Mouse (Mus musculus): ENCODE data around the gene Dlgap1. TPM values are rescaled to one million over a fixed set of nuclear protein-coding genes. Genes with fewer than 3 reads are reported as not detected.

Gene Dlgap1
- polyA plus RNA-seq, 1 experiment from 2014 or later: 3.5 TPM

GRCm38 (mm10) chr17:70272125-70272524, 303.3 kb downstream of the Dlgap1 start:
- Histone ChIP-seq H3K4me3 (ENCODE audit: low read length) (no peak overlapping the region), H3K4me1 (ENCODE audit: insufficient read depth, low read length) (no peaks in the 10 kb centered on the region), H3K27me3 (ENCODE audit: insufficient read depth, low read length) (no peaks in the 10 kb centered on the region), H3K9ac (replicated peaks; ENCODE audit: low read length) (no peak overlapping the region), H3K9me3 (ENCODE audit: low read length) (no peaks in the 10 kb centered on the region), H3K27ac (ENCODE audit: low read length) (no peak overlapping the region), H3K36me3 (ENCODE audit: insufficient read depth, low read length) (no peaks in the 10 kb centered on the region), H3K4me2 (replicated peaks; ENCODE audit: low read depth, low read length) (no peak overlapping the region)
- WGBS: 81% methylated on average over 2 of the region's 2 CpGs
- ATAC-seq (ENCODE audit: low FRiP score, low TSS enrichment): no peak

DNA sequence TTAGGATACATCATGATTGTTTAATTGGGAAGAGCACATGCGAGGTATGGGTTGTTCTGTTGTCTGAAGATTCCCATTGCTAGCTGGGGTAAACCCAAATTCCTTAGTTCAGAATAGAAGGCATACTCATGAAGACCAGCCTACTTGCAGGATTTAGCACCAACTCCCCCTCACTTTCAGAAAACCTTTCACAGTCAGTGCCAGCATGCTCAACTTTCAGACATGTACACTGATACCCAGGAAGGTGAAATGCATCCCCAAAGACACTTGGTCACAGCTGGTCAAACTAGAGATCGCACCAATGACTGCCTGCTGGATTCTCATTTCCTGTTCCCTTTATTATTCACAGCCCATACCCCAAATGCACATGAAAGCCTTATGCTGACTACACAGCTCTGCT, 318.8 kb downstream of the Dlgap1 start:
- 0 out of 2 replicates have a peak, but pooled peaks have one; percentile 39 for ATAC-seq (ENCODE audit: low FRiP score, low TSS enrichment)
- no peak overlapping the region for H3K4me3 ChIP-seq (ENCODE audit: low read length)
- no peaks in the 10 kb centered on the region for H3K4me1 ChIP-seq (ENCODE audit: insufficient read depth, low read length)
- no peaks in the 10 kb centered on the region for H3K36me3 ChIP-seq (ENCODE audit: insufficient read depth, low read length)
- H3K9ac ChIP-seq (replicated peaks; ENCODE audit: low read length): no peak overlapping the region
- H3K27me3 ChIP-seq (ENCODE audit: insufficient read depth, low read length): no peaks in the 10 kb centered on the region
- H3K9me3 ChIP-seq (ENCODE audit: low read length): no peaks in the 10 kb centered on the region
- no peak overlapping the region for H3K27ac ChIP-seq (ENCODE audit: low read length)
- 67% methylated on average over 2 of the region's 2 CpGs for WGBS
- no peak overlapping the region for H3K4me2 ChIP-seq (replicated peaks; ENCODE audit: low read depth, low read length)

- Histone ChIP-seq H3K4me2 (replicated peaks; ENCODE audit: low read depth, low read length) (no peak overlapping the region), H3K9ac (replicated peaks; ENCODE audit: low read length) (no peak overlapping the region), H3K4me3 (ENCODE audit: low read length) (no peak overlapping the region), H3K36me3 (ENCODE audit: insufficient read depth, low read length) (no peaks in the 10 kb centered on the region), H3K27me3 (ENCODE audit: insufficient read depth, low read length) (no peaks in the 10 kb centered on the region), H3K27ac (ENCODE audit: low read length) (no peak overlapping the region), H3K4me1 (ENCODE audit: insufficient read depth, low read length) (no peaks in the 10 kb centered on the region), H3K9me3 (ENCODE audit: low read length) (no peaks in the 10 kb centered on the region)
- 84% methylated on average over 7 of the region's 7 CpGs for WGBS
- no peak for ATAC-seq (ENCODE audit: low FRiP score, low TSS enrichment)
These were observed 325.2 kb downstream of the Dlgap1 start for GRCm38 (mm10) chr17:70294106-70294505.

GRCm38 (mm10) chr17:70301941-70302478, 333.1 kb downstream of the Dlgap1 start:
- H3K36me3 ChIP-seq (ENCODE audit: insufficient read depth, low read length): no peaks in the 10 kb centered on the region
- no peaks in the 10 kb centered on the region for H3K4me1 ChIP-seq (ENCODE audit: insufficient read depth, low read length)
- no peaks in the 10 kb centered on the region for H3K27me3 ChIP-seq (ENCODE audit: insufficient read depth, low read length)
- WGBS: 74% methylated on average over 9 of the region's 9 CpGs
- H3K4me2 ChIP-seq (replicated peaks; ENCODE audit: low read depth, low read length): no peak overlapping the region
- H3K27ac ChIP-seq (ENCODE audit: low read length): no peak overlapping the region
- no peak for ATAC-seq (ENCODE audit: low FRiP score, low TSS enrichment)
- no peak overlapping the region for H3K4me3 ChIP-seq (ENCODE audit: low read length)
- H3K9me3 ChIP-seq (ENCODE audit: low read length): no peaks in the 10 kb centered on the region
- H3K9ac ChIP-seq (replicated peaks; ENCODE audit: low read length): no peak overlapping the region

- no peaks in the 10 kb centered on the region for H3K36me3 ChIP-seq (ENCODE audit: insufficient read depth, low read length)
- ATAC-seq (ENCODE audit: low FRiP score, low TSS enrichment): no peak
- H3K4me2 ChIP-seq (replicated peaks; ENCODE audit: low read depth, low read length): no peak overlapping the region
- no peak overlapping the region for H3K9ac ChIP-seq (replicated peaks; ENCODE audit: low read length)
- 90% methylated on average over 2 of the region's 2 CpGs for WGBS
- no peaks in the 10 kb centered on the region for H3K9me3 ChIP-seq (ENCODE audit: low read length)
- no peaks in the 10 kb centered on the region for H3K27me3 ChIP-seq (ENCODE audit: insufficient read depth, low read length)
- no peak overlapping the region for H3K27ac ChIP-seq (ENCODE audit: low read length)
- H3K4me3 ChIP-seq (ENCODE audit: low read length): no peak overlapping the region
- no peaks in the 10 kb centered on the region for H3K4me1 ChIP-seq (ENCODE audit: insufficient read depth, low read length)
These were observed 333.8 kb downstream of the Dlgap1 start for GRCm38 (mm10) chr17:70302656-70303055.

DNA sequence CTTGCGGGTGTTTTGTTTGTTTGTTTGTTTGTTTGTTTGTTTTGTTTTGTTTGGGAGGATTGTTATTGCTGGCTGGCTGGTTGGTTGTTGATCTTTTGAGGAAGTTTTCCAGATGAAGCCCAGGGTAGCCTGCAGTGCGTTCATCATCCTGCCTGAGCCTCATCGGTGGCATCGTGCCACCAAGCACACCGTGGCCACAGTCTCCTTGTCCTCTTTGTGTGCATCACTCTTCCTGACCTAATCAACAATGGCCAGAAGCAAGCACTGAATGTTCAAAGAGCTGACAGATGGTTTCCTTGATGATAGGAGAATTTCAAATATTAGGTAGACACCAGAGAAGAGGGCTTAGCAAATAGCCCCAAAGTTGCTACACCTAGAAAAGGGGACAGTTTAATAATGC, 336.1 kb downstream of the Dlgap1 start:
- Histone ChIP-seq H3K4me1 (ENCODE audit: insufficient read depth, low read length) (no peaks in the 10 kb centered on the region), H3K9ac (replicated peaks; ENCODE audit: low read length) (no peak overlapping the region), H3K27ac (ENCODE audit: low read length) (no peak overlapping the region), H3K36me3 (ENCODE audit: insufficient read depth, low read length) (no peaks in the 10 kb centered on the region), H3K4me2 (replicated peaks; ENCODE audit: low read depth, low read length) (no peak overlapping the region), H3K27me3 (ENCODE audit: insufficient read depth, low read length) (no peaks in the 10 kb centered on the region), H3K9me3 (ENCODE audit: low read length) (no peaks in the 10 kb centered on the region), H3K4me3 (ENCODE audit: low read length) (no peak overlapping the region)
- 77% methylated on average over 5 of the region's 5 CpGs for WGBS
- no peak for ATAC-seq (ENCODE audit: low FRiP score, low TSS enrichment)

DNA sequence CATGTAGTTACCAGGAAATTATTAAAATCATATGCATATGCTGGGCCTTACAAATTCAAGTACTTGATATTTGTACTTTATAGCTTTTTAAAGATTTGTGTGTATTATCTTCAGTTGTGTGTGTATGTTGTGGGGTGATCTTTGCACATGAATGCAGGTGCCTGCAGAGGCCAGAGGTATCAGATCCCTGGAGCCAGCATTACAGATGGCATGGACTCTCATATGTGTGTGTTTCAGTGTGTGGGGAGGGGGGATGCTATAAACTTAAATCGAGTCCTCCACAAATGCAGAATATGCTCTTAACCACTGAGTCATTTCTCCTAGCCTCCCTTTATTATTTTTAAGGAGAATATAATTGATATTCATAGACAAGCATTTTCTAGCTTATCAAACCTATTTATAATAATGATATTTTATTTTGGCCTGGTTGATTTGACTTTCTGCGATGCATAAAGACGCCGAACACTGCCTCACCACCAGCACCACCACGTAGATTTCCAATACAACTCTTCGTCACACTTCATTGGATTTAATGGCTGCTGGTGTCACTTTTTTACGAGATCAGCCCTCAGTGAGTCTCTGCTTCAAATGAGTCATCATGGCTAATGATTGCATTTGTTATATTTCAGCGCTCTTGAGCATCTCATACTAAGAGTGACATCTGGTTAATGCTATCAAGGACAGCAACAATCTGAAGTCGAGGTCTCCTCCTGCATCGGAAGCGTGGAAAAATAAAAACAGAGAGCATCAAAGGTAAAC, 338.7 kb downstream of the Dlgap1 start:
- no peaks in the 10 kb centered on the region for H3K27me3 ChIP-seq (ENCODE audit: insufficient read depth, low read length)
- WGBS: 30% methylated on average over 11 of the region's 11 CpGs
- H3K4me2 ChIP-seq (replicated peaks; ENCODE audit: low read depth, low read length): no peak overlapping the region
- no peak for ATAC-seq (ENCODE audit: low FRiP score, low TSS enrichment)
- H3K4me1 ChIP-seq (ENCODE audit: insufficient read depth, low read length): no peaks in the 10 kb centered on the region
- no peak overlapping the region for H3K27ac ChIP-seq (ENCODE audit: low read length)
- H3K9me3 ChIP-seq (ENCODE audit: low read length): no peaks in the 10 kb centered on the region
- no peak overlapping the region for H3K9ac ChIP-seq (replicated peaks; ENCODE audit: low read length)
- no peak overlapping the region for H3K4me3 ChIP-seq (ENCODE audit: low read length)
- no peaks in the 10 kb centered on the region for H3K36me3 ChIP-seq (ENCODE audit: insufficient read depth, low read length)

- peak; percentile 39; the same call in 1 of the 2 replicates for ATAC-seq (ENCODE audit: low FRiP score, low TSS enrichment)
- H3K9ac ChIP-seq (replicated peaks; ENCODE audit: low read length): no peak overlapping the region
- 59% methylated on average over 22 of the region's 22 CpGs for WGBS
These were observed 339.7 kb downstream of the Dlgap1 start for GRCm38 (mm10) chr17:70308364-70309231.

GRCm38 (mm10) chr17:70316327-70316726, 347.5 kb downstream of the Dlgap1 start:
- no peak overlapping the region for H3K4me3 ChIP-seq (ENCODE audit: low read length)
- H3K27me3 ChIP-seq (ENCODE audit: insufficient read depth, low read length): no peaks in the 10 kb centered on the region
- H3K27ac ChIP-seq (ENCODE audit: low read length): no peak overlapping the region
- ATAC-seq (ENCODE audit: low FRiP score, low TSS enrichment): no peak
- no peaks in the 10 kb centered on the region for H3K36me3 ChIP-seq (ENCODE audit: insufficient read depth, low read length)
- WGBS: 80% methylated on average over 5 of the region's 5 CpGs
- H3K9ac ChIP-seq (replicated peaks; ENCODE audit: low read length): no peak overlapping the region
- H3K9me3 ChIP-seq (ENCODE audit: low read length): no peaks in the 10 kb centered on the region
- no peaks in the 10 kb centered on the region for H3K4me1 ChIP-seq (ENCODE audit: insufficient read depth, low read length)
- H3K4me2 ChIP-seq (replicated peaks; ENCODE audit: low read depth, low read length): no peak overlapping the region

More at GRCm38 (mm10) chr17:70308364-70309231, 339.7 kb downstream of the Dlgap1 start:
- Histone ChIP-seq H3K4me1 (ENCODE audit: insufficient read depth, low read length) (no peaks in the 10 kb centered on the region), H3K4me2 (replicated peaks; ENCODE audit: low read depth, low read length) (no peak overlapping the region), H3K4me3 (ENCODE audit: low read length) (no peak overlapping the region), H3K9me3 (ENCODE audit: low read length) (no peaks in the 10 kb centered on the region), H3K27me3 (ENCODE audit: insufficient read depth, low read length) (no peaks in the 10 kb centered on the region), H3K36me3 (ENCODE audit: insufficient read depth, low read length) (no peaks in the 10 kb centered on the region), H3K27ac (ENCODE audit: low read length) (no peak overlapping the region)

All from kidney, embryonic 16.5 days (tissue).